Mouse (Mus musculus): ENCODE measurements at regions not wholly inside any gene's neighbourhood (a gene's known extent, or its start where the extent isn't known, plus 50 kb on each side); places are given as distances from the start of the nearest gene placed in this dataset.

DNA sequence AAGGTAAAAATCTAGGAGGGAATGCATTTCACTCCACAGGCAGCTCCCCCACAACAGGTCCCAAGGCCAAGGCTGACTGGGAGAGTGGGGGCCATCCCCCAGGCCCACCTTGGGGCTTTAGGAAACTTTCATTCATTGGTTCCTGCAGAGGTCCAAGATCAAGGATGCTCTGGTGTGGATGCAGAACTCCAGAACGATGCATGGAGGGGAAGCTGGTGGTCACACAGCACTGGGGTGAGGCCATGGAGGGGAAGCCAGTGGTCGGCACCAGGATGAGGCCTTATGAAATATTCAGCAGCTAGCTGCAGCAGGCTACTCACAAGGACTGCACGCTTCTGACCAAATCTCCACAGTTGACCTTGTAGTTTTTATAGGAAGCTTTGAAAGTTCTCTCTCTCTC lies 279.7 kb downstream of the Cdh26 start:
- TF ChIP-seq CTCF (IDR thresholded peaks at IDR 0.05; ENCODE audit: borderline replicate concordance, insufficient read depth, low read depth, low read length) (no peak), POLR2A (IDR thresholded peaks at IDR 0.05; ENCODE audit: borderline replicate concordance, insufficient read depth, low read length) (no peak)
